Mouse (Mus musculus): ENCODE measurements around the gene Clca3a1.
A peak's percentile ranks its signal among the peaks of the same experiment; 100 is the strongest.

Clca3a1 gene

DNA sequence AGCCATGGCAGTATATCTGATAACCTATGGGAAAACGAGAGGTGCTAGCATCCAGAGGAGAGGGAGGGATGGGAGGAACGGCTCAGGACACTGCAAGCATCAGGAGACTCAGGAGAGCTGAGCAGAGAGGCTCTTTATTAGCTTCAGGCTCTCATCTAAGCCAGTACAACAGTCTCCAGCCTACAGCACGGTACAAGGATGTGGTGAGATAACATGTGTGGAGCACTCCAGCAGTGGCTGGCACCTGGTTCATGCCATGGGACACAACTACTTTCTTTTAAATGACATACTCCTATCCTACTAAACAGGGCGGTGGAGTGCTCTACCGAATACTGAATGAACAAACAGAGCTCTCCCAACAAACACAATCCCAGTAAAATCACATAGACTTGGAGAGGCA lies 79.2 kb downstream of the Clca3a1 start:
- DNase-seq (ENCODE audit: extremely low spot score, low spot score) = peak; percentile 6

GRCm38 (mm10) chr3:144679701-144680159 lies 81.0 kb downstream of the Clca3a1 start:
- DNase-seq (ENCODE audit: extremely low spot score, low spot score) = no peak
